Mouse (Mus musculus) CH12.LX (cell line): ENCODE results near the gene Etl4. TPM values are rescaled to one million over a fixed set of nuclear protein-coding genes. Genes with fewer than 3 reads are reported as not detected.
A peak's percentile ranks its signal among the peaks of the same experiment; 100 is the strongest.

Experiments used
- DNase-seq: peaks from one replicate; pipeline ENCODE4 v3.0.0-alpha.2; 2013; ENCODE audit errors: extremely low read depth
- H3K27ac ChIP-seq: 2 replicates; pipeline ENCODE4 v1.5.1; 2012; ENCODE audit warnings: low read depth, mild to moderate bottlenecking, control low read depth, moderate library complexity; ENCODE audit not compliant: insufficient read depth
- H3K27me3 ChIP-seq: replicated peaks from 2 replicates; pipeline ENCODE3; 2012; ENCODE audit warnings: inconsistent platforms
- H3K36me3 ChIP-seq, 2 experiments: replicated peaks in 1 of 2; 2 replicates each; pipeline versions ENCODE3 to v1.6.1; 2012; ENCODE audit warnings: inconsistent platforms in 1 of 2, low read length in 1 of 2, mild to moderate bottlenecking in 1 of 2, mixed read lengths in 1 of 2, moderate library complexity in 1 of 2; ENCODE audit not compliant: control insufficient read depth in 1 of 2, insufficient read depth in 1 of 2
- H3K4me1 ChIP-seq, 2 experiments: 2 replicates each; pipeline ENCODE4 v1.6.1; 2012; ENCODE audit warnings: inconsistent platforms in 1 of 2, moderate library complexity in 1 of 2; ENCODE audit not compliant: insufficient read depth in 2 of 2, control insufficient read depth in 1 of 2
- H3K4me2 ChIP-seq: 2 replicates; pipeline ENCODE4 v1.6.1; 2012; ENCODE audit warnings: low read depth, mild to moderate bottlenecking, control low read depth; ENCODE audit not compliant: poor library complexity, insufficient read depth, severe bottlenecking
- H3K4me3 ChIP-seq, 3 experiments: fragments of 150-350 bp in 1 of 3; sonication (generic) in 1 of 3; replicated peaks in 1 of 3; 2 replicates each; pipeline versions ENCODE3 to v1.5.1; 2011 to 2012; ENCODE audit warnings: low read depth in 2 of 3, low read length in 2 of 3, mild to moderate bottlenecking in 2 of 3, moderate library complexity in 2 of 3, control low read depth in 1 of 3, improper control_type of control experiment in 1 of 3, inconsistent platforms in 1 of 3, mixed read lengths in 1 of 3; ENCODE audit not compliant: poor library complexity in 1 of 3
- H3K79me2 ChIP-seq: replicated peaks from 2 replicates; pipeline ENCODE4 v1.6.1; 2012; ENCODE audit warnings: mild to moderate bottlenecking, moderate library complexity; ENCODE audit not compliant: control insufficient read depth, poor library complexity, insufficient read depth, severe bottlenecking; ENCODE audit errors: extremely low read depth
- H3K9ac ChIP-seq: 2 replicates; pipeline ENCODE4 v1.6.1; 2012; ENCODE audit warnings: low read depth, mild to moderate bottlenecking, control low read depth, moderate library complexity; ENCODE audit not compliant: insufficient read depth
- H3K9me3 ChIP-seq: replicated peaks from 2 replicates; pipeline ENCODE3; 2012; ENCODE audit warnings: low read length, inconsistent platforms, mixed read lengths
- BHLHE40 ChIP-seq: IDR thresholded peaks from 2 replicates; pipeline ENCODE4 v1.6.1; 2011; ENCODE audit warnings: mild to moderate bottlenecking, low read depth, low read length, improper control_type of control experiment
- CHD1 ChIP-seq: IDR thresholded peaks from 2 replicates; pipeline ENCODE4 v1.6.1; 2012; ENCODE audit warnings: low read depth, low read length, improper control_type of control experiment, inconsistent platforms
- CHD2 ChIP-seq: IDR thresholded peaks from 2 replicates; pipeline ENCODE4 v1.6.1; 2011; ENCODE audit warnings: low read length, improper control_type of control experiment
- CTCF ChIP-seq, 2 experiments: IDR thresholded peaks in 1 of 2; conservative IDR thresholded peaks in 1 of 2; 2 replicates each; pipeline ENCODE4 v1.5.1; 2011 to 2012; ENCODE audit warnings: low read depth in 2 of 2, low read length in 2 of 2, improper control_type of control experiment in 1 of 2, inconsistent platforms in 1 of 2, mild to moderate bottlenecking in 1 of 2, moderate library complexity in 1 of 2
- E2F4 ChIP-seq: IDR thresholded peaks from 2 replicates; pipeline ENCODE4 v1.6.1; 2011; ENCODE audit warnings: low read depth, low read length, improper control_type of control experiment; ENCODE audit not compliant: insufficient replicate concordance
- ELF1 ChIP-seq: IDR thresholded peaks from 2 replicates; pipeline ENCODE4 v1.6.1; 2014; ENCODE audit warnings: low read depth, mild to moderate bottlenecking, inconsistent platforms, low read length, improper control_type of control experiment
- ETS1 ChIP-seq: conservative IDR thresholded peaks from 2 replicates; pipeline ENCODE4 v1.6.1; 2012; ENCODE audit warnings: low read depth, mild to moderate bottlenecking, inconsistent platforms, low read length, improper control_type of control experiment, moderate library complexity
- IRF4 ChIP-seq: IDR thresholded peaks from 2 replicates; pipeline ENCODE4 v1.6.1; 2014; ENCODE audit warnings: low read depth, mild to moderate bottlenecking, inconsistent platforms, low read length, improper control_type of control experiment
- JUN ChIP-seq: IDR thresholded peaks from 2 replicates; pipeline ENCODE4 v1.6.1; 2011; ENCODE audit warnings: low read depth, mild to moderate bottlenecking, low read length, improper control_type of control experiment, moderate library complexity; ENCODE audit not compliant: insufficient read depth
- JUND ChIP-seq: conservative IDR thresholded peaks from 2 replicates; pipeline ENCODE4 v1.6.1; 2011; ENCODE audit warnings: low read depth, low read length, improper control_type of control experiment
- KAT2A ChIP-seq: IDR thresholded peaks from 2 replicates; pipeline ENCODE4 v1.6.1; 2012; ENCODE audit warnings: low read length, improper control_type of control experiment, inconsistent platforms; ENCODE audit not compliant: insufficient replicate concordance
- MAFK ChIP-seq: IDR thresholded peaks from 2 replicates; pipeline ENCODE4 v1.6.1; 2011; ENCODE audit warnings: low read length, improper control_type of control experiment; ENCODE audit not compliant: insufficient replicate concordance
- MAX ChIP-seq: IDR thresholded peaks from 2 replicates; pipeline ENCODE4 v1.6.1; 2011; ENCODE audit warnings: low read length, improper control_type of control experiment
- MEF2A ChIP-seq: IDR thresholded peaks from 2 replicates; pipeline ENCODE4 v1.6.1; 2014; ENCODE audit warnings: low read depth, mild to moderate bottlenecking, inconsistent platforms, low read length, improper control_type of control experiment, borderline replicate concordance
- MXI1 ChIP-seq: IDR thresholded peaks from 2 replicates; pipeline ENCODE4 v1.6.1; 2011; ENCODE audit warnings: mild to moderate bottlenecking, low read depth, low read length, improper control_type of control experiment
- POLR2AphosphoS2 ChIP-seq: IDR thresholded peaks from 2 replicates; pipeline ENCODE4 v1.6.1; 2011; ENCODE audit warnings: low read depth, low read length, improper control_type of control experiment
- RAD21 ChIP-seq: IDR thresholded peaks from 2 replicates; pipeline ENCODE4 v1.6.1; 2011; ENCODE audit warnings: low read depth, mild to moderate bottlenecking, low read length, improper control_type of control experiment, moderate library complexity
- SIN3A ChIP-seq: IDR thresholded peaks from 2 replicates; pipeline ENCODE4 v1.6.1; 2012; ENCODE audit warnings: low read length, improper control_type of control experiment, inconsistent platforms
- SMC3 ChIP-seq: IDR thresholded peaks from 2 replicates; pipeline ENCODE4 v1.6.1; 2011; ENCODE audit warnings: low read depth, low read length, improper control_type of control experiment
- TBP ChIP-seq: conservative IDR thresholded peaks from 2 replicates; pipeline ENCODE4 v1.6.1; 2011; ENCODE audit warnings: low read depth, low read length, improper control_type of control experiment
- TCF12 ChIP-seq: IDR thresholded peaks from 2 replicates; pipeline ENCODE4 v1.6.1; 2014; ENCODE audit warnings: low read depth, mild to moderate bottlenecking, inconsistent platforms, low read length, improper control_type of control experiment
- UBTF ChIP-seq: IDR thresholded peaks from 2 replicates; pipeline ENCODE4 v1.6.1; 2012; ENCODE audit warnings: low read depth, mild to moderate bottlenecking, inconsistent platforms, low read length, improper control_type of control experiment, moderate library complexity
- USF1 ChIP-seq: IDR thresholded peaks from 2 replicates; pipeline ENCODE4 v1.6.1; 2014; ENCODE audit warnings: low read depth, mild to moderate bottlenecking, inconsistent platforms, low read length, improper control_type of control experiment
- ZC3H11A ChIP-seq: IDR thresholded peaks from 2 replicates; pipeline ENCODE4 v1.6.1; 2012; ENCODE audit warnings: low read depth, mild to moderate bottlenecking, inconsistent platforms, low read length, improper control_type of control experiment
- ZKSCAN1 ChIP-seq: IDR thresholded peaks from 2 replicates; pipeline ENCODE4 v1.6.1; 2012; ENCODE audit warnings: low read depth, inconsistent platforms, low read length, improper control_type of control experiment, borderline replicate concordance
- ZMIZ1 ChIP-seq: IDR thresholded peaks from 2 replicates; pipeline ENCODE4 v1.6.1; 2012; ENCODE audit warnings: low read depth, mild to moderate bottlenecking, inconsistent platforms, low read length, improper control_type of control experiment
- ZNF384 ChIP-seq: IDR thresholded peaks from 2 replicates; pipeline ENCODE4 v1.6.1; 2012; ENCODE audit warnings: low read depth, low read length, improper control_type of control experiment, inconsistent platforms
- dilution Hi-C: fragments of 300-500 bp; cut with MboI; formaldehyde crosslinking; loops from 2 replicates; pipeline ENCODE4 v1.14.3; 2020; ENCODE audit warnings: low sequenced_read_pairs; ENCODE audit not compliant: extremely low pct_unique_long_range_greater_than_20kb, extremely low pct_ligation_motif_present
- in situ Hi-C: fragments of 300-500 bp; cut with MboI; formaldehyde crosslinking; loops from 3 replicates; pipeline ENCODE4 v1.14.3; 2019; ENCODE audit warnings: low sequenced_read_pairs, low pct_ligation_motif_present, low pct_unique_long_range_greater_than_20kb, mixed read lengths
- polyA plus RNA-seq: library from polyadenylated mRNA; unstranded; fragments of >175 nt; gene quantifications from 2 replicates; pipeline ENCODE4 v1.2.1, GENCODE M21; 2012; ENCODE audit warnings: low read depth; ENCODE audit not compliant: insufficient read length
- total RNA-seq, 2 experiments: library from RNA; depleted of rRNA; stranded (reverse); fragments of 300-350 nt in 1 of 2; fragments of >200 nt in 1 of 2; gene quantifications; 2 replicates each; pipeline ENCODE4 v1.2.3; 2012 to 2014

Gene Etl4
- total and polyA plus RNA-seq, 3 experiments, result 7.2 to 18.6 (median 11.7) TPM

DNA sequence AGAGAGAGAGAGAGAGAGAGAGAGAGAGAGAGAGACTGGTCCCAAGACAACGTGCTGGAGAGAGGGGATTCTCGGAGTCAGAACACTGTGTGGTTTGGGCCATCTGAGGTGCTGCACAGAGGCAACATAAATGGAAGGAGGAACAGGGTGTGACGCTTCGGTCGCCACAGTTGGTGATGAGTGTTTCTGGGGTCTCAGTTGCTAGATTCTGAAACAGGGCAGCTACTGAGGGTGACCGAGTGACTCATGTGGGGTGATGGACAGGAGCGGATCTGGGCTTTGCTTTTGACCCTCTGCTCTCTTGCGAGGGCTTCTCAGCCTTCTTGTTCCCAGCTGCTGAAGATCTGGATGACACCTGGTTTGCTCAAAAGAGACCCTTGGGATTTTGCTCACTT lies 1.2 kb downstream of the Etl4 start:
- no peaks in the 10 kb centered on the region for H3K4me1 ChIP-seq
- no peaks in the 10 kb centered on the region for H3K79me2 ChIP-seq
- dilution Hi-C loops, result no loop called here
- no peak overlapping the region for H3K9ac ChIP-seq
- H3K27me3 ChIP-seq, result no peaks in the 10 kb centered on the region
- TF ChIP-seq JUND (no peak), SIN3A (no peak), CHD1 (no peak), IRF4 (no peak), RAD21 (no peak), ZKSCAN1 (no peak), ELF1 (no peak), ETS1 (no peak), KAT2A (no peak), E2F4 (no peak), UBTF (no peak), POLR2AphosphoS2 (no peak), ZNF384 (no peak), USF1 (no peak), JUN (no peak), ZC3H11A (no peak)
- H3K4me2 ChIP-seq, result no peak overlapping the region
- no peak overlapping the region for H3K4me3 ChIP-seq
- no peaks in the 10 kb centered on the region for H3K36me3 ChIP-seq
- in situ Hi-C loops, result no loop called here
- DNase-seq, result no peak
- no peak overlapping the region for H3K27ac ChIP-seq
- H3K9me3 ChIP-seq, result peaks cover 3% of the 10 kb centered on the region

DNA sequence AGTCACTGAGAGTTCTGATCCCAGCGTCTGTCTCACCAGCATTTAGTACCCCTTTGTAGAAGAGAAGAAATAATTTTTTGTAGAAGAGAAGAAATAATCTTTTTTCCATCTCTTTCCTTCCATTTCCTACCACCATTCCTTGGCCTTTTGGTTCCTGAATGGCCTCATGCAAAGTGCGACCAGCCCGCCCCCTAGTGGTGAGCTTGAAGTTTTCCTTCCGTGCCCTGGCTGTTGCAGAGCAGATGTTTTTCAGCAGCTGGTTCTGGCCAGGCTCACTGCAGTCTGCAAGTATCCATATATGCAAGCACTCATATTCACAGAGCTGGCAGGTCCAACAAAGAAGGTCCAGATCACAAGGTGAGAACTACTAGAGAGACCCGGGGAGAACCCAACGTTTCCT lies 9.6 kb downstream of the Etl4 start:
- DNase-seq, result peak; percentile 53
- in situ Hi-C loops, result no loop called here

More for the DNA sequence above, 9.6 kb downstream of the Etl4 start:
- H3K4me1 ChIP-seq, result no peaks in the 10 kb centered on the region
- no peaks in the 10 kb centered on the region for H3K36me3 ChIP-seq
- peaks cover 2% of the 10 kb centered on the region for H3K9me3 ChIP-seq
- H3K9ac ChIP-seq, result no peak overlapping the region
- 0 out of 2 replicates have a peak overlapping the region, but pooled peaks have one; percentile 15 for H3K4me2 ChIP-seq
- H3K27ac ChIP-seq, result no peak overlapping the region
- no peaks in the 10 kb centered on the region for H3K79me2 ChIP-seq
- no peak overlapping the region for H3K4me3 ChIP-seq
- H3K27me3 ChIP-seq, result no peaks in the 10 kb centered on the region
- no peak for TF ChIP-seq BHLHE40
- no peak for TF ChIP-seq TBP
- TF ChIP-seq ZMIZ1, result no peak
- no peak for TF ChIP-seq MAX
- 0 out of 2 replicates have a peak, but pooled peaks have one; percentile 9 for TF ChIP-seq ELF1
- peak; percentile 65 for TF ChIP-seq SMC3
- no peak for TF ChIP-seq MXI1
- no peak for TF ChIP-seq ZC3H11A
- no peak for TF ChIP-seq MAFK
- TF ChIP-seq TCF12, result no peak
- TF ChIP-seq CHD2, result no peak
- TF ChIP-seq MEF2A, result no peak
- no peak for TF ChIP-seq POLR2AphosphoS2
- TF ChIP-seq CTCF (conservative IDR thresholded peaks at IDR 0.05 in 1 of 2, IDR thresholded peaks at IDR 0.05 in 1 of 2; ENCODE audit: low read depth in 2 of 2, low read length in 2 of 2), result peak; percentile 65 to 80; a peak in 3 of 4 replicates
- peak; percentile 59 for TF ChIP-seq RAD21
- no peak for TF ChIP-seq E2F4
- dilution Hi-C loops, result no loop called here
